Comparison of ENCODE assay signal across 10 mouse cellular contexts in the genomic region with DNA sequence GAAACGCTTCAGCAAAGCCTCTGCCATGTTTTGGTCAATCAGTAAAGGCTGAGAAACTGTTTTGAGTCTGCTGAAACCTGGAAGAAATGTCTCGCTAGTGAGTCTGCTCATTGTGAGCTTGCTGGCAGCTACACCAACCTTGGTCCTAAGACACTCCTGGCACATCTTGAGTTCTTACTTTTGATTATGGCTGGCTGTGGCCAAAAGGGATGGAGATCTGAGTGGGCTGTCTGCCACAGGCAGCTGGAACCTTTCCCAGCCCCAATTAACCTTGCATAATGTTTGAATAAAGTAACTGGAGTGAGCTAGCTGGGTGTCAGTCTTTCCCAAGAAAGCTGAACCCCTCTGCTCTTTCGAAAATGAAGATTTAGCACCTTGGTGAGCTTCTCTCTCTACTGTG. TPM values are rescaled to one million over a fixed set of nuclear protein-coding genes. Genes with fewer than 3 reads are reported as not detected.
DNase-seq lines count a peak whose midpoint lies in the region.
"Had no signal": no experiment of that assay in that cellular context is flagged by ENCODE, and none has a peak within 500 bp of the region (broad histone marks: within the 10 kb centered on the region; RNA-seq: fewer than 3 reads in every experiment).

No protein-coding gene starts in this region.

- DNase-seq in kidney, postnatal 4 days, result peak; percentile 9 to 12
- DNase-seq in kidney, postnatal 25 days, result no peak
- DNase-seq in cerebellum, adult 9-10 months, result peak; percentile 46
- DNase-seq in layer of hippocampus, adult 8-10 months (ENCODE audit: low spot score in 2 of 2), result peak; percentile 64 to 75
- DNase-seq in right cerebral cortex, postnatal 10 days (ENCODE audit: low spot score in 2 of 2), result peak; percentile 79 to 84
- no peak for DNase-seq in spleen, adult 18-20 months
- no peak for DNase-seq in testis, postnatal 14 days (ENCODE audit: low spot score)
- DNase-seq in lung, postnatal 14 days, result no peak
- DNase-seq: kidney, adult 18-20 months; thymus, postnatal 4 days had no signal

RNA-seq across cellular contexts. Expression of a gene that starts 2.3 kb away (rescaled TPM):
- total RNA-seq in layer of hippocampus, adult 8-10 months (2022), result 1 to 10 TPM; 6.9 to 8.2 (median 7.3) TPM

Comparison
In these comparisons a context has a peak if more than half of its experiments do, and no peak if none do; other contexts are left out.
1. DNase-seq: peak in kidney, postnatal 4 days (2 of 2), cerebellum, adult 9-10 months (single experiment), layer of hippocampus, adult 8-10 months (2 of 2) and right cerebral cortex, postnatal 10 days (2 of 2); none in kidney, postnatal 25 days (0 of 2), spleen, adult 18-20 months (0 of 2), testis, postnatal 14 days (single experiment) and lung, postnatal 14 days (single experiment).